Mouse (Mus musculus): ENCODE measurements around the gene Gm17949. TPM values are rescaled to one million over a fixed set of nuclear protein-coding genes. Genes with fewer than 3 reads are reported as not detected.

Gene Gm17949
- total RNA-seq, 2 experiments from 2014 or later, result 0.49 TPM; not detected in 1

DNA sequence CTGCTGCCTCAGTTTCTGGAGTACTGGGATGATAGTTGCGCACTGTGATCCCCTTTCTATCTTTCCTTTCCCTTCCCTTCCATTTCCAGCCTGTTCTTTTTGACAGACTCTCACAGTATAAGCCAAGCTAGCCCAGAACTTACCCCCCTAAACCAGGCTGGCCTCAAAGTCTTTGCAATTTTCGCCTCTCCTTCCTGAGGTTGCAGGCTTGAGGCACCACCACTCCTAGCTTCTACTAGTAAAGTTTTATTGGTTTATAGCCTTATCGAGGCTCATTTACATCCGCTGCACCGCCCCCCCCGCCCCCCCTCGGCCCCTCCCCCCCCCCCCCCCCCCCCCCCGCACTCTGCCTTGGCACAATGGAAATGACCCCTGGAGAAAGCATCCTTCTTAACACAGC, 31.7 kb upstream of the Gm17949 start:
- H3K27ac ChIP-seq, result no peak overlapping the region
- TF ChIP-seq CTCF (IDR thresholded peaks at IDR 0.05), result no peak
- no peak overlapping the region for H3K4me3 ChIP-seq
- intact Hi-C loops (cut with DNase I), result no loop called here
- DNase-seq (ENCODE audit: extremely low spot score in 1 of 2, low spot score in 2 of 2), result no peak

GRCm38 (mm10) chr17:56981049-56981448, 30.2 kb upstream of the Gm17949 start:
- intact Hi-C loops (cut with DNase I), result no loop called here
- DNase-seq (ENCODE audit: extremely low spot score in 1 of 2, low spot score in 2 of 2), result no peak
- no peak overlapping the region for H3K27ac ChIP-seq
- no peak overlapping the region for H3K4me3 ChIP-seq
- TF ChIP-seq CTCF (IDR thresholded peaks at IDR 0.05), result no peak

GRCm38 (mm10) chr17:56982013-56982412, 29.3 kb upstream of the Gm17949 start, which contains the start of gene Acer1:
Gene Acer1 (minus strand): TSS chr17:56982126.
- no peak for TF ChIP-seq CTCF (IDR thresholded peaks at IDR 0.05)
- H3K4me3 ChIP-seq, result no peak within 1 kb of the TSS
- no peak within 1 kb of the TSS for H3K27ac ChIP-seq
- DNase-seq (ENCODE audit: extremely low spot score in 1 of 2, low spot score in 2 of 2), result no peak
- intact Hi-C loops (cut with DNase I), result no loop called here

DNA sequence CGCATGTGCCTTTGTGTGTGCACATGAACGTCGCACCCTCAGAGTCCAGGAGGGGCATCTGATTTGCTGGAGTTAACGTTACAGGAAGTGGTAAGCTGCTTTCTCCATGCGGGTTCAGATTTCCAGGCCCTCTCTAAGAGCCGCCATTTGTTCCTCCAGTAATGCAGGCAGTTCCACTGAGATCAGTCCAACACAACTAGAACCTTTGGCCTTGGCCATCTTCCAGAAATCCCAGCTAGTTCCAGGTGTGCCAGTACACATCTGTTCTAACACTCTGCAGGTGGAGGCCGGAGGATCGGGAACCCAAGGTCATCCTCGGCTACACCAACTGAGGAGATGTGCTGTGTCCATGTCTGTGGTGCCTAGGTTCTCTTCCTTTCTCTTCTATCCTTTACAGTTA, 26.4 kb upstream of the Gm17949 start:
- no peak overlapping the region for H3K27ac ChIP-seq
- H3K4me3 ChIP-seq, result no peak overlapping the region
- DNase-seq (ENCODE audit: extremely low spot score in 1 of 2, low spot score in 2 of 2), result no peak
- intact Hi-C loops (cut with DNase I), result no loop called here
- no peak for TF ChIP-seq CTCF (IDR thresholded peaks at IDR 0.05)

GRCm38 (mm10) chr17:56985656-56986055, 25.6 kb upstream of the Gm17949 start:
- Histone ChIP-seq H3K27ac (no peak overlapping the region), H3K4me3 (no peak overlapping the region)
- no peak for TF ChIP-seq CTCF (IDR thresholded peaks at IDR 0.05)
- DNase-seq (ENCODE audit: extremely low spot score in 1 of 2, low spot score in 2 of 2), result no peak
- intact Hi-C loops (cut with DNase I), result no loop called here

GRCm38 (mm10) chr17:56986105-56986805, 25.0 kb upstream of the Gm17949 start:
- intact Hi-C loops (cut with DNase I), result no loop called here

DNA sequence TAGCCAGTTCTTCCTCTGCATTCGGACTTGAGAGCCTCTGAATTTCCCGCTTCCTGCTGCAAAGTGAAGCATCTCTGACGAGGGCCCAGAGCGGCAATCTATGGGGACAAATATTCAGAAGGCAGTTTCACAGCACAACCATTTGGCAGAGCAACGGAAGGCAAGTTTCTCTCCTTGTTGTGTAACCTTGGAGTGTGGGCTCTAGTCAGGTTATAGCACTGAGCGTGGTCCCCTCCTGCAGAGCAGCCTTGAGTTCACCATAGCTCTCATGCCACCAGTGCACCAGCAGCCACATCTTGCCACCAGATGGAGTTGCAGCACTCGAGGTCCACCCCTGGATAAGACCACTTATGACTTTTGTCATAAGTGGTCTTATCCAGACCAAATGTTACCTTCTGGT, 22.8 kb upstream of the Gm17949 start:
- Histone ChIP-seq H3K4me3 (no peak overlapping the region), H3K27ac (no peak overlapping the region)
- intact Hi-C loops (cut with DNase I), result loop anchor here (2.0 kb wide), 2 partner anchors 54 to 180 kb away; partner anchors contain the start of gene Mllt1
- TF ChIP-seq CTCF (IDR thresholded peaks at IDR 0.05), result no peak; the same call in 1 of the 2 replicates
- DNase-seq (ENCODE audit: extremely low spot score in 1 of 2, low spot score in 2 of 2), result no peak

More at GRCm38 (mm10) chr17:56986105-56986805, 25.0 kb upstream of the Gm17949 start:
- no peak for TF ChIP-seq CTCF (IDR thresholded peaks at IDR 0.05)
- H3K4me3 ChIP-seq, result no peak overlapping the region
- no peak for DNase-seq (ENCODE audit: extremely low spot score in 1 of 2, low spot score in 2 of 2)
- no peak overlapping the region for H3K27ac ChIP-seq

- no peak for DNase-seq (ENCODE audit: extremely low spot score in 1 of 2, low spot score in 2 of 2)
- TF ChIP-seq CTCF (IDR thresholded peaks at IDR 0.05), result peak; percentile 32
- intact Hi-C loops (cut with DNase I), result loop anchor here (2.0 kb wide), 2 partner anchors 54 to 180 kb away; partner anchors contain the start of gene Mllt1
- H3K4me3 ChIP-seq, result peak overlapping the region; percentile 83
- H3K27ac ChIP-seq, result no peak overlapping the region; the same call in 1 of the 2 replicates
These were observed 22.3 kb upstream of the Gm17949 start for GRCm38 (mm10) chr17:56988921-56989430.

DNA sequence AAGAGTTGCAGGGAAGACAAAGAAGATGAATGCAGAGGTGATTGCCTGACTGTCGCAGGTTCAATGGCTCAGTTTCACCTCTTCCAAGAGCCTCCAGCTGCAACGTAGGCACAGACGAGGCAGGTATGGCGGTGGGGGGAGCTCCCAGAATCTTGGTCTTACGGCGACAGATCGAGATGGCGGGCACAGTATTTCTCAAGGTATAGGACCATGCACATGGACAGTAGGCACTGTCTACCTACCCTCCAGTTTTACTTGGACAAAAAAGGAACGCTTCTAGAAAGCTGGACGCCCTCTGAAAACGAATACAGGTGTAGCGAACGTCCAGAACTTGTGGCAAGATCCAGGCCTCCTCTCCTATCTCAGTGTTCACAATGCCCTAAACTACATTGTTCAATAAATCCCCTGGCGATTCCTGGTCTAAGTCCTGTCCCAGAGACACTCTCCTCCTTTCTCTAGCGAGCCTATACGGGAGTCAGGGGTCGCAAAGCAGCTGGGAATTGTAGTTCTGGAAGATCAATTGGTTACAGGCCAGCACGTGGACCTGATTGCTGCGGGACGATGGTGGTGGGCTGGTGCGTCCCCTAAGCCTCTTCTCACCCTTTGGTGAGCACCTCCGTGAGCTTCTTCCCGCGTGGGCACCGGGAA, 21.7 kb upstream of the Gm17949 start:
- intact Hi-C loops (cut with DNase I), result loop anchor here (1.0 to 10.0 kb wide), 6 partner anchors 22 to 345 kb away; partner anchors contain the start of genes Gm17949, Gpr108, Gtf2f1 and Mllt1
- Histone ChIP-seq H3K4me3 (peak overlapping the region; percentile 83), H3K27ac (peak overlapping the region; percentile 90)
- peak in 1 of 2 experiments; percentile 79 for DNase-seq (ENCODE audit: extremely low spot score in 1 of 2, low spot score in 2 of 2)
- no peak for TF ChIP-seq CTCF (IDR thresholded peaks at IDR 0.05)

- no peak for TF ChIP-seq CTCF (IDR thresholded peaks at IDR 0.05)
- intact Hi-C loops (cut with DNase I), result loop anchor here (1.0 to 10.0 kb wide), 4 partner anchors 21 to 345 kb away; partner anchors contain the start of genes Gm17949, Gpr108, Gtf2f1 and Trip10
These were observed 21.0 kb upstream of the Gm17949 start, which contains the start of gene Clpp for GRCm38 (mm10) chr17:56990115-56990746. Gene Clpp (plus strand): TSS chr17:56990305.

GRCm38 (mm10) chr17:56990966-56991365, 20.3 kb upstream of the Gm17949 start:
- intact Hi-C loops (cut with DNase I), result loop anchor here (1.0 to 10.0 kb wide), 5 partner anchors 20 to 344 kb away; partner anchors contain the start of genes Gm17949, Gpr108, Gtf2f1 and Trip10
- no peak for TF ChIP-seq CTCF (IDR thresholded peaks at IDR 0.05)
- no peak overlapping the region; the same call in 1 of the 2 replicates for H3K27ac ChIP-seq
- peak in 1 of 2 experiments; percentile 7 for DNase-seq (ENCODE audit: extremely low spot score in 1 of 2, low spot score in 2 of 2)
- peak overlapping the region; percentile 83 for H3K4me3 ChIP-seq

More at GRCm38 (mm10) chr17:56990115-56990746, 21.0 kb upstream of the Gm17949 start, which contains the start of gene Clpp:
- DNase-seq (ENCODE audit: extremely low spot score in 1 of 2, low spot score in 2 of 2), result peak; percentile 92 to 95
- H3K27ac ChIP-seq, result peak within 1 kb of the TSS; percentile 90
- H3K4me3 ChIP-seq, result peak within 1 kb of the TSS; percentile 83

Data from left cerebral cortex, adult 2 months (tissue).